Mouse (Mus musculus) CH12.LX (cell line): ENCODE data around the gene Lrrtm4. TPM values are rescaled to one million over a fixed set of nuclear protein-coding genes. Genes with fewer than 3 reads are reported as not detected.

Source experiments
- DNase-seq: peaks from one replicate; pipeline ENCODE4 v3.0.0-alpha.2; 2013; ENCODE audit errors: extremely low read depth
- H3K27ac ChIP-seq: 2 replicates; pipeline ENCODE4 v1.5.1; 2012; ENCODE audit warnings: low read depth, mild to moderate bottlenecking, control low read depth, moderate library complexity; ENCODE audit not compliant: insufficient read depth
- H3K27me3 ChIP-seq: replicated peaks from 2 replicates; pipeline ENCODE3; 2012; ENCODE audit warnings: inconsistent platforms
- H3K36me3 ChIP-seq, 2 experiments: replicated peaks in 1 of 2; 2 replicates each; pipeline versions ENCODE3 to v1.6.1; 2012; ENCODE audit warnings: inconsistent platforms in 1 of 2, low read length in 1 of 2, mild to moderate bottlenecking in 1 of 2, mixed read lengths in 1 of 2, moderate library complexity in 1 of 2; ENCODE audit not compliant: control insufficient read depth in 1 of 2, insufficient read depth in 1 of 2
- H3K4me1 ChIP-seq, 2 experiments: 2 replicates each; pipeline ENCODE4 v1.6.1; 2012; ENCODE audit warnings: inconsistent platforms in 1 of 2, moderate library complexity in 1 of 2; ENCODE audit not compliant: insufficient read depth in 2 of 2, control insufficient read depth in 1 of 2
- H3K4me2 ChIP-seq: 2 replicates; pipeline ENCODE4 v1.6.1; 2012; ENCODE audit warnings: low read depth, mild to moderate bottlenecking, control low read depth; ENCODE audit not compliant: poor library complexity, insufficient read depth, severe bottlenecking
- H3K4me3 ChIP-seq, 3 experiments: fragments of 150-350 bp in 1 of 3; sonication (generic) in 1 of 3; replicated peaks in 1 of 3; 2 replicates each; pipeline versions ENCODE3 to v1.5.1; 2011 to 2012; ENCODE audit warnings: low read depth in 2 of 3, low read length in 2 of 3, mild to moderate bottlenecking in 2 of 3, moderate library complexity in 2 of 3, control low read depth in 1 of 3, improper control_type of control experiment in 1 of 3, inconsistent platforms in 1 of 3, mixed read lengths in 1 of 3; ENCODE audit not compliant: poor library complexity in 1 of 3
- H3K79me2 ChIP-seq: replicated peaks from 2 replicates; pipeline ENCODE4 v1.6.1; 2012; ENCODE audit warnings: mild to moderate bottlenecking, moderate library complexity; ENCODE audit not compliant: control insufficient read depth, poor library complexity, insufficient read depth, severe bottlenecking; ENCODE audit errors: extremely low read depth
- H3K9ac ChIP-seq: 2 replicates; pipeline ENCODE4 v1.6.1; 2012; ENCODE audit warnings: low read depth, mild to moderate bottlenecking, control low read depth, moderate library complexity; ENCODE audit not compliant: insufficient read depth
- H3K9me3 ChIP-seq: replicated peaks from 2 replicates; pipeline ENCODE3; 2012; ENCODE audit warnings: low read length, inconsistent platforms, mixed read lengths
- BHLHE40 ChIP-seq: IDR thresholded peaks from 2 replicates; pipeline ENCODE4 v1.6.1; 2011; ENCODE audit warnings: mild to moderate bottlenecking, low read depth, low read length, improper control_type of control experiment
- CHD1 ChIP-seq: IDR thresholded peaks from 2 replicates; pipeline ENCODE4 v1.6.1; 2012; ENCODE audit warnings: low read depth, low read length, improper control_type of control experiment, inconsistent platforms
- E2F4 ChIP-seq: IDR thresholded peaks from 2 replicates; pipeline ENCODE4 v1.6.1; 2011; ENCODE audit warnings: low read depth, low read length, improper control_type of control experiment; ENCODE audit not compliant: insufficient replicate concordance
- ETS1 ChIP-seq: conservative IDR thresholded peaks from 2 replicates; pipeline ENCODE4 v1.6.1; 2012; ENCODE audit warnings: low read depth, mild to moderate bottlenecking, inconsistent platforms, low read length, improper control_type of control experiment, moderate library complexity
- JUND ChIP-seq: conservative IDR thresholded peaks from 2 replicates; pipeline ENCODE4 v1.6.1; 2011; ENCODE audit warnings: low read depth, low read length, improper control_type of control experiment
- KAT2A ChIP-seq: IDR thresholded peaks from 2 replicates; pipeline ENCODE4 v1.6.1; 2012; ENCODE audit warnings: low read length, improper control_type of control experiment, inconsistent platforms; ENCODE audit not compliant: insufficient replicate concordance
- MAFK ChIP-seq: IDR thresholded peaks from 2 replicates; pipeline ENCODE4 v1.6.1; 2011; ENCODE audit warnings: low read length, improper control_type of control experiment; ENCODE audit not compliant: insufficient replicate concordance
- MAX ChIP-seq: IDR thresholded peaks from 2 replicates; pipeline ENCODE4 v1.6.1; 2011; ENCODE audit warnings: low read length, improper control_type of control experiment
- MAZ ChIP-seq: IDR thresholded peaks from 2 replicates; pipeline ENCODE4 v1.6.1; 2012; ENCODE audit warnings: low read depth, mild to moderate bottlenecking, inconsistent platforms, low read length, improper control_type of control experiment, moderate library complexity
- MXI1 ChIP-seq: IDR thresholded peaks from 2 replicates; pipeline ENCODE4 v1.6.1; 2011; ENCODE audit warnings: mild to moderate bottlenecking, low read depth, low read length, improper control_type of control experiment
- MYC ChIP-seq: IDR thresholded peaks from 2 replicates; pipeline ENCODE4 v1.6.1; 2011; ENCODE audit warnings: low read depth, mild to moderate bottlenecking, improper control_type of control experiment, low read length
- NELFE ChIP-seq: IDR thresholded peaks from 2 replicates; pipeline ENCODE4 v1.6.1; 2011; ENCODE audit warnings: low read depth, low read length, improper control_type of control experiment
- RAD21 ChIP-seq: IDR thresholded peaks from 2 replicates; pipeline ENCODE4 v1.6.1; 2011; ENCODE audit warnings: low read depth, mild to moderate bottlenecking, low read length, improper control_type of control experiment, moderate library complexity
- RCOR1 ChIP-seq: conservative IDR thresholded peaks from 2 replicates; pipeline ENCODE4 v1.6.1; 2012; ENCODE audit warnings: low read depth, mild to moderate bottlenecking, inconsistent platforms, low read length, improper control_type of control experiment
- SIN3A ChIP-seq: IDR thresholded peaks from 2 replicates; pipeline ENCODE4 v1.6.1; 2012; ENCODE audit warnings: low read length, improper control_type of control experiment, inconsistent platforms
- SMC3 ChIP-seq: IDR thresholded peaks from 2 replicates; pipeline ENCODE4 v1.6.1; 2011; ENCODE audit warnings: low read depth, low read length, improper control_type of control experiment
- UBTF ChIP-seq: IDR thresholded peaks from 2 replicates; pipeline ENCODE4 v1.6.1; 2012; ENCODE audit warnings: low read depth, mild to moderate bottlenecking, inconsistent platforms, low read length, improper control_type of control experiment, moderate library complexity
- USF2 ChIP-seq: conservative IDR thresholded peaks from 2 replicates; pipeline ENCODE4 v1.6.1; 2011; ENCODE audit warnings: low read depth, low read length, improper control_type of control experiment
- ZC3H11A ChIP-seq: IDR thresholded peaks from 2 replicates; pipeline ENCODE4 v1.6.1; 2012; ENCODE audit warnings: low read depth, mild to moderate bottlenecking, inconsistent platforms, low read length, improper control_type of control experiment
- ZKSCAN1 ChIP-seq: IDR thresholded peaks from 2 replicates; pipeline ENCODE4 v1.6.1; 2012; ENCODE audit warnings: low read depth, inconsistent platforms, low read length, improper control_type of control experiment, borderline replicate concordance
- ZMIZ1 ChIP-seq: IDR thresholded peaks from 2 replicates; pipeline ENCODE4 v1.6.1; 2012; ENCODE audit warnings: low read depth, mild to moderate bottlenecking, inconsistent platforms, low read length, improper control_type of control experiment
- ZNF384 ChIP-seq: IDR thresholded peaks from 2 replicates; pipeline ENCODE4 v1.6.1; 2012; ENCODE audit warnings: low read depth, low read length, improper control_type of control experiment, inconsistent platforms
- dilution Hi-C: fragments of 300-500 bp; cut with MboI; formaldehyde crosslinking; loops from 2 replicates; pipeline ENCODE4 v1.14.3; 2020; ENCODE audit warnings: low sequenced_read_pairs; ENCODE audit not compliant: extremely low pct_unique_long_range_greater_than_20kb, extremely low pct_ligation_motif_present
- in situ Hi-C: fragments of 300-500 bp; cut with MboI; formaldehyde crosslinking; loops from 3 replicates; pipeline ENCODE4 v1.14.3; 2019; ENCODE audit warnings: low sequenced_read_pairs, low pct_ligation_motif_present, low pct_unique_long_range_greater_than_20kb, mixed read lengths
- polyA plus RNA-seq: library from polyadenylated mRNA; unstranded; fragments of >175 nt; gene quantifications from 2 replicates; pipeline ENCODE4 v1.2.1, GENCODE M21; 2012; ENCODE audit warnings: low read depth; ENCODE audit not compliant: insufficient read length
- total RNA-seq, 2 experiments: library from RNA; depleted of rRNA; stranded (reverse); fragments of 300-350 nt in 1 of 2; fragments of >200 nt in 1 of 2; gene quantifications; 2 replicates each; pipeline ENCODE4 v1.2.3; 2012 to 2014

Gene Lrrtm4
- total and polyA plus RNA-seq, 3 experiments = not detected

DNA sequence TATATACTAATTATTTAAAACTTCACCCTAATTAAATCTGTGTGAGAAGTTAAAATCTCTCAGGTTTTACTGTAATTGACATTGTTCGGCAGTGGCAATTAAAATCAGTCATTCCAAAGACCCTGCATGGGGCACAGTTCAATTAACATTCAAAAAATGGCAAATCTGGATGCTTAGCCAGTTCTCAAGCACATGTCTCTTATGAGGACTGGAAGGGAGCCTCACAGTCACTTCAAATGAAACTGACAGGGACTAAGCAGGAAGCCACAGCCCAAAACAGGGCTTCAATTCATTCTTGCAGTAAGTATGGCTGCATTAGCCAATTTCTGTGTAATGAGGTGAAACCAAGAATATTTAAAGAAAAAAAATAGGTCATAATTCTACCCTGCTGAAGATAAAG, 333.6 kb downstream of the Lrrtm4 start:
- peaks cover 23% of the 10 kb centered on the region for H3K9me3 ChIP-seq
- dilution Hi-C loops = no loop called here
- in situ Hi-C loops = no loop called here
- DNase-seq = no peak
- H3K4me2 ChIP-seq = no peak overlapping the region
- H3K4me3 ChIP-seq = no peak overlapping the region
- no peaks in the 10 kb centered on the region for H3K79me2 ChIP-seq
- no peaks in the 10 kb centered on the region for H3K4me1 ChIP-seq
- H3K36me3 ChIP-seq = no peaks in the 10 kb centered on the region
- TF ChIP-seq RCOR1 = no peak
- no peak for TF ChIP-seq NELFE
- no peak for TF ChIP-seq ZMIZ1
- no peak for TF ChIP-seq JUND
- no peak overlapping the region for H3K27ac ChIP-seq
- no peaks in the 10 kb centered on the region for H3K27me3 ChIP-seq
- no peak overlapping the region for H3K9ac ChIP-seq

DNA sequence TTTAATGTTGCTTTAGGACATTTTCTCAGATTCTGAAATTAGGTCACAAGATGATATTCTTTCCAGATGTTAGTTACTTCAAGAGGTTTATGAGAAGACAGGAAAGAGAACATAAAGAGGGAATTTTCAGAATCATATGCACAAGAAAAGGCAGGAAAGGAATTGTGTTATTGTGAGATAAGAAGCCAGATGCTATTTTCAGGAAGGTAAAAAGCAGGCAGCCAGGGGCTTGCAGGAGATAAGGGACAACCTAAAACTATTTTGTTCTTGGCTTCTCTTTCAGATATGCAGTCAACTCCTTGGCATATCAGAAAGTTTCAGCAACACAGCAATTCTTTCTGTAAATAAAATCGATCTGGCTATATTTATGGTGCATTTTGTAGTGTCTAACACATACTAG, 338.4 kb downstream of the Lrrtm4 start:
- no peaks in the 10 kb centered on the region for H3K36me3 ChIP-seq
- H3K4me3 ChIP-seq = no peak overlapping the region
- dilution Hi-C loops = no loop called here
- H3K27ac ChIP-seq = no peak overlapping the region
- no peaks in the 10 kb centered on the region for H3K79me2 ChIP-seq
- no peaks in the 10 kb centered on the region for H3K4me1 ChIP-seq
- H3K27me3 ChIP-seq = no peaks in the 10 kb centered on the region
- DNase-seq = no peak
- TF ChIP-seq ZNF384 = no peak
- in situ Hi-C loops = no loop called here
- H3K4me2 ChIP-seq = no peak overlapping the region
- H3K9me3 ChIP-seq = peaks cover 27% of the 10 kb centered on the region
- H3K9ac ChIP-seq = no peak overlapping the region

DNA sequence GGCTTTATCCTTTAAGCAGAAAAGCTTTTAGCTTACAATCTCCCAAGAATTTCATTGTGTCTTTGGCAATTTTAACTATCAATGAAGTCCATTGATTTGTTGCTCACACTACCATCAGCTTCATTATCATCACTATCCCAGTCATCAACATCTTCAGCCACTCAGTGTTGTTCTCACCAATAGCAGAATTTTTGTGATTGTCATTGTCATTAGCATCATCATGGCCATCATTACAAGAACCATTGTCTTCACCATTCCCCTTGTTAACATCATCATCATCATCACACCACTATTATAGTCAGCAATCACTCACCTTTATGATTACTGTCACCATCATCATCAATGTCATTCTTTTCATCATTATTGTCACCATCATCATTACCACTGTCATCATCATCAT, 344.9 kb downstream of the Lrrtm4 start:
- Histone ChIP-seq H3K4me3 (no peak overlapping the region), H3K4me2 (no peak overlapping the region), H3K9me3 (peaks cover 26% of the 10 kb centered on the region), H3K79me2 (no peaks in the 10 kb centered on the region), H3K27ac (no peak overlapping the region), H3K9ac (no peak overlapping the region), H3K4me1 (no peaks in the 10 kb centered on the region), H3K27me3 (no peaks in the 10 kb centered on the region), H3K36me3 (no peaks in the 10 kb centered on the region)
- dilution Hi-C loops = no loop called here
- in situ Hi-C loops = no loop called here
- no peak for TF ChIP-seq MAX
- TF ChIP-seq ZKSCAN1 = no peak
- TF ChIP-seq RAD21 = no peak
- no peak for TF ChIP-seq CHD1
- TF ChIP-seq SIN3A = no peak
- TF ChIP-seq NELFE = no peak
- no peak for TF ChIP-seq BHLHE40
- TF ChIP-seq E2F4 = no peak
- no peak for TF ChIP-seq MAZ
- TF ChIP-seq KAT2A = no peak
- no peak for TF ChIP-seq UBTF
- no peak for TF ChIP-seq RCOR1
- TF ChIP-seq MXI1 = no peak
- no peak for TF ChIP-seq MYC
- no peak for TF ChIP-seq ETS1
- TF ChIP-seq MAFK = no peak
- no peak for TF ChIP-seq ZC3H11A
- TF ChIP-seq SMC3 = no peak
- no peak for TF ChIP-seq USF2
- DNase-seq = no peak
